Comparison of ENCODE assay signal across 9 mouse cellular contexts in the genomic region with DNA sequence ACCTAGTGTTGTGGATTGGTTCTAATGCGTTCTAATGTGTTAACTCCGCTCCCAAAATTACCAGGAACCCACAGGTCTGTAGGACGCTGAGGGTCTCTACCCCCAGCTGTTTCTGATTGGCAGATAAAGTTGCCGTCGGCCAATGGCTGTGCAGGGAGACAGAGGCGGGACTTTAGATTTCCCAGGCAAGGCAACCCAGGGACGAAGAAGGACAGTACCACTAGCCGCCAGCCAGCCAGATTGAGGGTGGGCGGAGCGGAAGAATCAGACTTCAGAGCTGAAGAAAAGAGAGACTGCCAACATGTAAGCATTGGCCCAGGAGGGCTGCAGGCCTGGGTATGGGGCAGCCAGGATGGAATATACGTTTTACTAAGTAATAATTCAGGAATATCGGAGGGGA. TPM values are rescaled to one million over a fixed set of nuclear protein-coding genes. Genes with fewer than 3 reads are reported as not detected.
DNase-seq lines count a peak whose midpoint lies in the region; ATAC-seq and TF ChIP-seq lines count a peak whose summit lies in the region.
"Had no signal": no experiment of that assay in that cellular context is flagged by ENCODE, and none has a peak within 500 bp of the region (broad histone marks: within the 10 kb centered on the region; RNA-seq: fewer than 3 reads in every experiment).

No protein-coding gene starts in this region.

- H3K36me3 ChIP-seq in hindbrain, embryonic 10.5 days, result no peaks in the 10 kb centered on the region
- H3K36me3 ChIP-seq in hindbrain, embryonic 13.5 days, result no peaks in the 10 kb centered on the region
- H3K36me3 ChIP-seq in forebrain, embryonic 14.5 days (ENCODE audit: control insufficient read depth, insufficient read depth, low read length), result no peaks in the 10 kb centered on the region
- H3K36me3 ChIP-seq in midbrain, postnatal 0 days (ENCODE audit: insufficient read depth, low read length), result no peaks in the 10 kb centered on the region

- no peak overlapping the region for H3K4me3 ChIP-seq in hindbrain, embryonic 10.5 days
- no peak overlapping the region for H3K4me3 ChIP-seq in hindbrain, embryonic 13.5 days
- H3K4me3 ChIP-seq in forebrain, embryonic 14.5 days (ENCODE audit: low read depth, low read length), result no peak overlapping the region
- no peak overlapping the region for H3K4me3 ChIP-seq in midbrain, postnatal 0 days (ENCODE audit: low read depth, low read length)

- H3K27ac ChIP-seq in hindbrain, embryonic 10.5 days, result no peak overlapping the region
- no peak overlapping the region for H3K27ac ChIP-seq in hindbrain, embryonic 13.5 days
- H3K27ac ChIP-seq in forebrain, embryonic 14.5 days (ENCODE audit: low read depth, low read length), result no peak overlapping the region
- no peak overlapping the region for H3K27ac ChIP-seq in midbrain, postnatal 0 days (ENCODE audit: low read depth, low read length)

- DNase-seq in hindbrain, embryonic 10.5 days (ENCODE audit: low spot score), result peak; percentile 51
- DNase-seq in brain, adult 2 months (ENCODE audit: low read depth, low spot score), result peak; percentile 79
- DNase-seq in forebrain, embryonic 14.5 days (ENCODE audit: low spot score), result peak; percentile 61
- peak; percentile 70 for DNase-seq in midbrain, postnatal 0 days (ENCODE audit: low spot score)
- no peak for DNase-seq in layer of hippocampus, adult 9-11 months
- DNase-seq in kidney, postnatal 14 days, result no peak
- DNase-seq in heart, postnatal 4 days, result no peak
- DNase-seq: thymus, postnatal 36 days had no signal

- no peak for TF ChIP-seq CTCF in midbrain, postnatal 0 days (IDR thresholded peaks at IDR 0.05)

- ATAC-seq in hindbrain, embryonic 13.5 days (ENCODE audit: low FRiP score), result no peak
- ATAC-seq in forebrain, embryonic 14.5 days, result peak; percentile 36; the same call in 1 of the 2 replicates
- peak; percentile 60; the same call in 1 of the 2 replicates for ATAC-seq in midbrain, postnatal 0 days (ENCODE audit: low FRiP score)

- WGBS in hindbrain, embryonic 10.5 days, result 23% methylated on average over 12 of the region's 12 CpGs
- WGBS in hindbrain, embryonic 13.5 days, result 28% methylated on average over 12 of the region's 12 CpGs
- 29% methylated on average over 12 of the region's 12 CpGs for WGBS in forebrain, embryonic 14.5 days
- 30% methylated on average over 12 of the region's 12 CpGs for WGBS in midbrain, postnatal 0 days

- H3K27me3 ChIP-seq in hindbrain, embryonic 10.5 days (ENCODE audit: insufficient read depth, poor library complexity, severe bottlenecking), result 0 out of 2 replicates have a peak, but pooled peaks cover 3% of the 10 kb centered on the region
- H3K27me3 ChIP-seq in hindbrain, embryonic 13.5 days, result no peaks in the 10 kb centered on the region
- H3K27me3 ChIP-seq in forebrain, embryonic 14.5 days (replicated peaks; ENCODE audit: control insufficient read depth, insufficient read depth, low read length), result no peaks in the 10 kb centered on the region
- H3K27me3 ChIP-seq in midbrain, postnatal 0 days (ENCODE audit: insufficient read depth, low read length), result no peaks in the 10 kb centered on the region

- no peaks in the 10 kb centered on the region for H3K9me3 ChIP-seq in hindbrain, embryonic 10.5 days
- H3K9me3 ChIP-seq in hindbrain, embryonic 13.5 days, result no peaks in the 10 kb centered on the region
- no peaks in the 10 kb centered on the region for H3K9me3 ChIP-seq in forebrain, embryonic 14.5 days (replicated peaks; ENCODE audit: control insufficient read depth, low read length)
- H3K9me3 ChIP-seq in midbrain, postnatal 0 days (ENCODE audit: low read length), result no peaks in the 10 kb centered on the region

- H3K4me2 ChIP-seq in hindbrain, embryonic 13.5 days, result no peak overlapping the region
- H3K4me2 ChIP-seq in forebrain, embryonic 14.5 days (ENCODE audit: low read length), result no peak overlapping the region
- no peak overlapping the region for H3K4me2 ChIP-seq in midbrain, postnatal 0 days (ENCODE audit: low read depth, low read length, poor library complexity, severe bottlenecking)

- no peak overlapping the region for H3K9ac ChIP-seq in hindbrain, embryonic 13.5 days
- H3K9ac ChIP-seq in forebrain, embryonic 14.5 days (ENCODE audit: low read length), result no peak overlapping the region
- no peak overlapping the region for H3K9ac ChIP-seq in midbrain, postnatal 0 days (replicated peaks; ENCODE audit: low read length, poor library complexity, severe bottlenecking)

- H3K4me1 ChIP-seq in hindbrain, embryonic 10.5 days (replicated peaks), result peaks cover 19% of the 10 kb centered on the region
- H3K4me1 ChIP-seq in hindbrain, embryonic 13.5 days (replicated peaks), result peaks cover 24% of the 10 kb centered on the region
- H3K4me1 ChIP-seq in forebrain, embryonic 14.5 days (ENCODE audit: control insufficient read depth, insufficient read depth, low read length), result peaks cover 11% of the 10 kb centered on the region; the same call in 1 of the 2 replicates
- H3K4me1 ChIP-seq in midbrain, postnatal 0 days (ENCODE audit: insufficient read depth, low read length), result peaks cover 6% of the 10 kb centered on the region; the same call in 1 of the 2 replicates

RNA-seq across cellular contexts. Expression of a gene that starts 14.6 kb away (rescaled TPM):
- polyA plus RNA-seq in hindbrain, embryonic 10.5 days (2016; fragmentation: Nextera tagmentation; extraction: Ambion mirVana), result 5.9 and 7.5 TPM in 2 replicates
- polyA plus RNA-seq in hindbrain, embryonic 13.5 days (2015; fragmentation: Nextera tagmentation; extraction: Ambion mirVana), result 10.5 and 10.9 TPM in 2 replicates
- 12.7 and 22.1 TPM in 2 replicates for polyA plus RNA-seq in forebrain, embryonic 14.5 days (2014; fragmentation: Nextera tagmentation; extraction: Ambion mirVana)
- 19.3 and 19.8 TPM in 2 replicates for total RNA-seq in midbrain, postnatal 0 days (2014; rRNA removed)
- 13.6 and 13.7 TPM in 2 replicates for polyA plus RNA-seq in midbrain, postnatal 0 days (2015; fragmentation: Nextera tagmentation; extraction: Ambion mirVana)
- 10 to 100 TPM; 54.7 to 61.4 TPM for total RNA-seq in heart, postnatal 4 days (2021)

RNA-seq across cellular contexts. Expression of a gene that starts 38.3 kb away (rescaled TPM):
- polyA plus RNA-seq in hindbrain, embryonic 10.5 days (2016; fragmentation: Nextera tagmentation; extraction: Ambion mirVana), result 184 and 214 TPM in 2 replicates
- polyA plus RNA-seq in hindbrain, embryonic 13.5 days (2015; fragmentation: Nextera tagmentation; extraction: Ambion mirVana), result 113 and 116 TPM in 2 replicates
- polyA plus RNA-seq in forebrain, embryonic 14.5 days (2014; fragmentation: Nextera tagmentation; extraction: Ambion mirVana), result 112 and 132 TPM in 2 replicates
- total RNA-seq in midbrain, postnatal 0 days (2014; rRNA removed), result 7.3 and 10.3 TPM in 2 replicates
- polyA plus RNA-seq in midbrain, postnatal 0 days (2015; fragmentation: Nextera tagmentation; extraction: Ambion mirVana), result 20.4 and 23.3 TPM in 2 replicates
- total RNA-seq in heart, postnatal 4 days (2021), result 10 to 100 TPM; 23.8 to 29.4 TPM

Comparison
In these comparisons a context has a peak if more than half of its experiments do, and no peak if none do; other contexts are left out.
1. DNase-seq: peak in hindbrain, embryonic 10.5 days (single experiment), brain, adult 2 months (single experiment), forebrain, embryonic 14.5 days (single experiment) and midbrain, postnatal 0 days (single experiment); none in layer of hippocampus, adult 9-11 months (single experiment), kidney, postnatal 14 days (single experiment) and heart, postnatal 4 days (single experiment).